Mouse (Mus musculus): ENCODE measurements around the gene Adcy9. TPM values are rescaled to one million over a fixed set of nuclear protein-coding genes. Genes with fewer than 3 reads are reported as not detected.
"Not testable (repeated sequence)": the region's sequence is repeated elsewhere in the genome, so short reads cannot be mapped to it uniquely, and the experiment has no call there.

Gene Adcy9
- polyA plus RNA-seq, 1 experiment from 2014 or later: 10.4 TPM

DNA sequence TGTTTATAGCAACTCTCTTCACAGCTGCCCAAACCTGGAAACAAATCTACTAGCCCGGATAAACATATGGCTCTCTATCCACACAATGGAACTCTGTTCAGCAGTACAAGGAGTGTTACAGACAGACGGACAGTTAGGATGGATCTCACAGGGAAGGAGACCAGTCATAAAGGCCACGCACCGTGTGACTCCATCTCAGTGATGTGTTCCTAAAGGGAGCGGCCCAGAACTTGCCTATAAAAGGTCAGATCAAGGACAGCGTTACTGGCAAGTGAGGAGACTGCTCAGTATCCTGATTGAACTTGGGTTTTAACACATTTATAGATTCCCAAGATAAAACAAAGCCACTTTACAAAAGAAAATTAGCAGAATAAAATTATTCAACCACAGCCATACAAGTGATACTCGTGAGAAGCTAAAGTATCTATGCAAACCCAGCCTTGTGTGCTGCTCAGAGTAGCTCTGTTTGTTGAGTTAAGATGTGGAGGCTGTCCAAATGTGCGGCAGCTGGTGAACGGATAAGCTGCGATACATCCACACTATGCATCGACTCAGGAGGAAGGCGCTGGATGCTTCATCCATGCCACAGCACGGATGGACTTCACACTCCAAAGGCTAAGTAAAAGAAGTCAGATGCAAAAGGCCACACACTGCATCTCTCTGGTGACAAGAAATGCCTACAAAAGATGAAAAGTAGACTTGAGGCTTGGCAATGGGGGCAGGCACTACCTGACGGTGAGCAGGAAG is 78.8 kb downstream of the Adcy9 start:
- Histone ChIP-seq H3K27ac (no peak overlapping the region), H3K4me3 (ENCODE audit: inconsistent target) (no peak overlapping the region), H3K79me2 (ENCODE audit: inconsistent target) (no peaks in the 10 kb centered on the region), H3K36me3 (ENCODE audit: inconsistent target) (no peaks in the 10 kb centered on the region)
- WGBS (ENCODE audit: missing documents): 94% methylated on average over 14 of the region's 14 CpGs

DNA sequence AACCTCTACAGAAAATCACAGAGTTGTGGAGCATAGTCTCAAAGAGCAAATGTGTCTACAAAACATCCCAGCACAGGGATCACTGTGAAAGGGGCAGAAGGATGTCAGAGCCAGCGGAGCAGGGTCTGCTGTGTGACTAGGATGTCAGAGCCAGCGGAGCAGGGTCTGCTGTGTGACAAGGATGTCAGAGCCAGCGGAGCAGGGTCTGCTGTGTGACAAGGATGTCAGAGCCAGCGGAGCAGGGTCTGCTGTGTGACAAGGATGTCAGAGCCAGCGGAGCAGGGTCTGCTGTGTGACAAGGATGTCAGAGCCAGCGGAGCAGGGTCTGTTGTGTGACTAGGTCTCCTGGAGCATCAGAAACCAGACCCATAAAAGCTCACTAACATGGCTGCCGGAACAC is 81.1 kb downstream of the Adcy9 start:
- WGBS (ENCODE audit: missing documents): 100% methylated on average over 6 of the region's 7 CpGs
- not testable (repeated sequence) for H3K79me2 ChIP-seq (ENCODE audit: inconsistent target); H3K36me3 ChIP-seq (ENCODE audit: inconsistent target); H3K4me3 ChIP-seq (ENCODE audit: inconsistent target); H3K27ac ChIP-seq

DNA sequence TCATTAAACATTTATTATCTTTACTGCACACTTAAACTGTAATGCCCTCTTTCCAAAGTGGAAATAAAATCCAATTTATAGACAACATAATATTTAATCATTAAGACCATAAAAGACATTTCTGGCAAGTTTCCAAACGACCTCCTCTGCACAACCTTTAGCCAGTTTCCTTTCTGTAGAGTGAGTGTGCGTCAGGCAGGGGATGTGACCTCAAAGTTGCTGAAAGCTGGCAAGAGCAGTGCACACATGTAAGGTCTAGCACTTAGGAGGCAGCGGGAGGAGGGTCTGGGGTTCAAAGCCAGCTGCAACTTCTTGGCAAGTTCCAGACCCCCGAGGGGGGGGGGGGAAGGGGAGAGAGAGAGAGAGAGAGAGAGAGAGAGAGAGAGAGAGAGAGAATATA is 83.0 kb downstream of the Adcy9 start:
- 87% methylated on average over 3 of the region's 4 CpGs for WGBS (ENCODE audit: missing documents)
- no peaks in the 10 kb centered on the region for H3K36me3 ChIP-seq (ENCODE audit: inconsistent target)

DNA sequence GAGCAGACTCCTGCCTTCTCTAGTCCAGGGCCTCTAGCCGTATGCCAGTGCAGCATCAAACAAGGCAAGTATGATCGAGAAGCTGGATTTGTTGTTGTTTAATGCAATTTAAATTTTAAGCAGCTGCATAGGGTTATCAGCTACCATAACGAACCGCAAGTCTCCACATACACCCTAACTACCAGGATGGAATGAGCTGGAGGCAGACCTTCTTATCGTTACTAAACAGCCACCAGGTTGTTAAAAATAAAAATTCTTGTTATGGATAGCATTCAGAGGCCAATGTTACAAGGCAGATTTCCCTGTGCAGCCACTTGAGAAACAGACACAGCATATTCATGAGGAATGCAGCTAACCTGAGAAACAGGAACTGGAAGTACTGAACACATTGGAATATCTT is 86.5 kb downstream of the Adcy9 start:
- Histone ChIP-seq H3K4me3 (ENCODE audit: inconsistent target) (no peak overlapping the region), H3K27ac (no peak overlapping the region), H3K79me2 (ENCODE audit: inconsistent target) (no peaks in the 10 kb centered on the region), H3K36me3 (ENCODE audit: inconsistent target) (no peaks in the 10 kb centered on the region)
- 94% methylated on average over 5 of the region's 5 CpGs for WGBS (ENCODE audit: missing documents)

More for the DNA sequence above, 83.0 kb downstream of the Adcy9 start:
- H3K4me3 ChIP-seq (ENCODE audit: inconsistent target): no peak overlapping the region
- no peaks in the 10 kb centered on the region for H3K79me2 ChIP-seq (ENCODE audit: inconsistent target)
- H3K27ac ChIP-seq: no peak overlapping the region

DNA sequence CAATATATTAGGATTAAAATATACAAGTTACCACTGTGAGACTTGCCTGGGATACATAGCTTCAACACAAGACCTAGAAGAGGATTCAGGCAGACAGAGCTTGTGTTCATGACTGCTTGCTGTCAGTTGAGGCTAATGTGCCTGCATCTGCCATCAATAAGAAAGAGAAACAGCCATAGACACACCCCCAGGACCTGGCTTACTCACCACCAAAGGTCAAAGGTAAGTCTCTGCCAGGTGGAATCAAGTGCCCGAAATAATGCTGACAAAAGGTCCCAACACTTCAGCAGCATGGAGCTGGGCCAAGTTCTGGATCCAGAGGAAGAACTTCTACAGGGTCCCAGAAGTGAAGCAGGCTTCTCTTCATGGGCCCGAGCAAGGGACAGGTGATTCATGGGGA is 86.9 kb downstream of the Adcy9 start:
- WGBS (ENCODE audit: missing documents): 93% methylated on average over 2 of the region's 2 CpGs
- Histone ChIP-seq H3K36me3 (ENCODE audit: inconsistent target) (no peaks in the 10 kb centered on the region), H3K27ac (no peak overlapping the region), H3K79me2 (ENCODE audit: inconsistent target) (no peaks in the 10 kb centered on the region), H3K4me3 (ENCODE audit: inconsistent target) (no peak overlapping the region)

DNA sequence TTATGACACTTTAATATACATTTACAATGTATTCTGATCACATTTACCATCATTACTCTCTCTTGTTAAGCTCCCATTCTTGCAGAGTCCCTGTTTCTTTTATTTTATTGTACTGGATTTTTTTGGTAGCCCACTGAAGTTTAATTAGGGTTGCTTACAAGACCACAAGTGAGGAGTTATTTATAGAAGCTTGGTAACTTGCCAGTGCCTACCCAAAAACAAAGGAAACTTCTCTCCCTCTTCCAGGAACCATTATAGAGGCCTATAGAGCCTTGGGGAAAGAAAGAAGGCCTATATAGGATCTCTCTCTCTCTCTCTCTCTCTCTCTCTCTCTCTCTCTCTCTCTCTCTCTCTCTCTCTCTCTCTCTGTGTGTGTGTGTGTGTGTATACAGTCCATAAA is 93.2 kb downstream of the Adcy9 start:
- Histone ChIP-seq H3K27ac (no peak overlapping the region), H3K4me3 (ENCODE audit: inconsistent target) (no peak overlapping the region), H3K79me2 (ENCODE audit: inconsistent target) (no peaks in the 10 kb centered on the region), H3K36me3 (ENCODE audit: inconsistent target) (no peaks in the 10 kb centered on the region)

DNA sequence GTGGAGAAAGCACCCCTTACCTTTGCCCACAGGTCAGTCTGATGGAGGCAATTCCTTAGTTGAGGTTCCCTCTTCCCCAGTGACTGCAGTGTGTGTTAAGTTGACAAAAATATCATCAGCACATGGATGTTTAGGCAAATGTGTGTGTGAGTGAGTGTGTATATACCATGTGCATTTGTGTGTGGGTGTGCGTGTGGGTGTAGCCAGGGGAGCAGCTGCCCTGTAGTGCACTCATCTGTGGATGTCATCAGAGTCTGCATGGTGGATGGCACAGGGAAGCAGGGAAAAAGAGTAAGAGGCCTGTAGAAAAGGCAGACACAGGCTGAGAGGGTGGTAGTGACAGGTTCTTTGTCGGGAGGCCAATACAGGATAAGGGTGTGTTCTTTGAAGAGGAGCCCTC is 94.5 kb downstream of the Adcy9 start:
- no peaks in the 10 kb centered on the region for H3K79me2 ChIP-seq (ENCODE audit: inconsistent target)
- 100% methylated on average over 2 of the region's 2 CpGs for WGBS (ENCODE audit: missing documents)
- no peak overlapping the region for H3K4me3 ChIP-seq (ENCODE audit: inconsistent target)
- H3K27ac ChIP-seq: no peak overlapping the region
- no peaks in the 10 kb centered on the region for H3K36me3 ChIP-seq (ENCODE audit: inconsistent target)

DNA sequence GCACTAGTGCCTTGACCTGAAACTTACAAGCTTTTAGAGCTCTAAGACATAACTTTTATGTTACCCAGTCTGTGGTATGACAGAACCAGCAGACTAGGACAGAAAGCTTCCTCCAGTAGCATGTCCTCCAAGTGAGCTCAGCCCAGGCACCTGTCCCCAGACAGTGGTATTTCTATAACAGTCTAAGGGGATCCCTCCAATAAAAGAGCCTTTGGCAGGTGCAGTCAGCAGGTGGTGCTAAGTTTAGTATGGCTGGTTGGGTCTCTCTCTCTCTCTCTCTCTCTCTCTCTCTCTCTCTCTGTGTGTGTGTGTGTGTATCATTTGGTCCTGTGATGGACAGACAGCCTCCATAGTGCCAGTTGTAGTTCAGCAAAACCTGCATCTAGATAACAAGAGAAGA is 95.3 kb downstream of the Adcy9 start:
- no peaks in the 10 kb centered on the region for H3K79me2 ChIP-seq (ENCODE audit: inconsistent target)
- no peak overlapping the region for H3K27ac ChIP-seq
- H3K36me3 ChIP-seq (ENCODE audit: inconsistent target): no peaks in the 10 kb centered on the region
- no peak overlapping the region for H3K4me3 ChIP-seq (ENCODE audit: inconsistent target)

DNA sequence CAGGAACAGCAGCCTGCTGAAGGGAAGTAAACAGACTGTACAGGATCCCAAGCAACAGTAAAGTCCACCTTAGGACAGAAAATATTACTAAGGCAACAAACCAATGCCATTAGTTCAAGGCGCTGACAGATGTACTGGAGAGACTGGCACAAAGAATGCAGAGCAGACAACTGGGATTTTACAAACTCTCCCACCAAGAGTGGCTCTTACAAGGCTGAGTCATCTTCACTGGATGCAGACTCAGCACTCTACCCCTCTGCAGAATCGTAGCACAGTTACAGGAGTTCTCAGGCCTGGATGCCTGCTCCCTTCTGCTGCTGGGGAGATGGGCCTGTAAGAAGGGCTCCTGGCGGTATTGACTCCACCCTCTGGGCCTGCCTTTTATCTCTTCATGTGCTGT is 99.4 kb downstream of the Adcy9 start:
- Histone ChIP-seq H3K79me2 (ENCODE audit: inconsistent target) (no peaks in the 10 kb centered on the region), H3K36me3 (ENCODE audit: inconsistent target) (no peaks in the 10 kb centered on the region)
- 82% methylated on average over 3 of the region's 3 CpGs for WGBS (ENCODE audit: missing documents)

DNA sequence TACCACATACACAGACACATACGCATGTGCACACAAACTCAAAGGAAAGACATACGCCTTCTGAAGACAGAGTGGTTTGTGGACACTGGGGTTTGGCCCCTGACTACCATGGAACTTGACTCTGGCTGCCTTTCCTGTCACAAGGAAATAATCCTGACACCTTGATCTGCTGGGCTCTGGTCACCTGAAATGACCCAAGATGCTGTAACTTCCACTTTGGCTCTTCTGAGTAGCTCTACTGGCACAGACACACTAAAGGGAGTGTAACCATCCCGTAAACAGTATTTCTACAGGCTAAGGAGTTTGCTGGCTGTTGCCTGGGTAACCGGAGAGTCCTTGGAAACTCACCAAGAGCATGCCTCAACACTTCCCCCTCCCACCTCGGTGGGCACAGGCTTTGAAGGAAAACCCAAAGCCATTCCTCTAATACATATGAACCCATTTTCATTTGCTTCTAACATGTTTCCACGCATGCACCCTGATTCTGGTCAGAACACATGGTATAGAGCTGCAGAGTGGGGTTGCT is 102.2 kb downstream of the Adcy9 start:
- 81% methylated on average over 6 of the region's 6 CpGs for WGBS (ENCODE audit: missing documents)
- Histone ChIP-seq H3K27ac (no peak overlapping the region), H3K4me3 (ENCODE audit: inconsistent target) (no peak overlapping the region), H3K36me3 (ENCODE audit: inconsistent target) (no peaks in the 10 kb centered on the region), H3K79me2 (ENCODE audit: inconsistent target) (no peaks in the 10 kb centered on the region)

More for the DNA sequence above, 99.4 kb downstream of the Adcy9 start:
- Histone ChIP-seq H3K4me3 (ENCODE audit: inconsistent target) (no peak overlapping the region), H3K27ac (no peak overlapping the region)

DNA sequence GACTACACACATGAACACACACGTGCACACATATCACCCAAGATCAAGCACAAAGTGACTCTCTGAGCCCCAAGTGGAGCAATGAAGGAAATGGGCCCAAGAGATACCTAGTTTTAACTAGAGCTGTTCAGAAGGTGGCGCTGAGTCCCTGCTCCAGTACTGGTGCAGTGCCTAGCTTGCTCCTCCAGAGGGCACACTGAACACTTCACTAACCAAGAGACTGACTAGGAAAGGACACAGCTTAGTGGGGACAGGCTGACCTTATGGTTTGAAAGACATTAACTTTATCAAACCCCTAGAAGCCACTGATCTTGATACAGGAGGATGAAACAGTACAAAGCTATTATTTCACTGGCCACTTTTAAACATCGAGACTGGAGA is 104.2 kb downstream of the Adcy9 start:
- 41% methylated on average over 3 of the region's 3 CpGs for WGBS (ENCODE audit: missing documents)
- no peaks in the 10 kb centered on the region for H3K79me2 ChIP-seq (ENCODE audit: inconsistent target)

DNA sequence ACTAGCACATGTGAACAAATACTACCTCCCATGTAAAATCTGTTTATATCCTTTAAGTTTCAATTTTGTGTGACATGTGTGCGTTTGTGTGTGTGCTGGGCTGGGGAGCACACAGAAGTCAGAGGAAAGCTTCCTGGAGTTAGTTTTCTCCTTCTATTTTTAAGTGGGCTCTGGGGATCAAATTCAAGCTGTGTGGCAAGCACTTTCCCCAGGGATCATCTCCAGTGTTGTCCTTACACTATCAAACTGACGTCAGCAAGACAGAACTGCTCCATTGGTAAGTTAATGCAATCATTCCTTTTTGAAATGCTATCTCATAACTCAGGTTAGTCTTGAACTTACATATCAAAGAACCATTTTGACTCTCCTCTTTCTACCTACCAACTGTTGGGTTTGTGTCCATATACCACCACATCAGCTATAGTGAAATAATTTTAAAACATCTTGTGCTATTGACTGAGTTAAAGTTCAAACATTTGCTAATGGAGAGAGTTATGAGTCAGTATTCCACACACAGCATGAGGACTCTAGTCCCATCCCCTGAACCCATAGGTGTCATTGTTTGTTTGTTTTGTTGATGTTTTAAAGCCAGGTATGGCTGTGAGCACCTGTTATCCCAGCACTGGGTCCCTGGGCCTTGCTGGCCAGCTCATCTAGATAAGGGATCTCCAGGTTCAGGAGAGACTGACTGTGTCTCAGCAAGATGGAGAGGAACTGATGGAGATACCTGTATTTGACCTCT is 104.8 kb downstream of the Adcy9 start:
- no peak overlapping the region for H3K4me3 ChIP-seq (ENCODE audit: inconsistent target)
- no peaks in the 10 kb centered on the region for H3K79me2 ChIP-seq (ENCODE audit: inconsistent target)
- peaks cover 5% of the 10 kb centered on the region; the same call in 1 of the 2 replicates for H3K36me3 ChIP-seq (ENCODE audit: inconsistent target)
- H3K27ac ChIP-seq: no peak overlapping the region
- 100% methylated on average over 2 of the region's 2 CpGs for WGBS (ENCODE audit: missing documents)

More for the DNA sequence above, 104.2 kb downstream of the Adcy9 start:
- Histone ChIP-seq H3K36me3 (ENCODE audit: inconsistent target) (peaks cover 5% of the 10 kb centered on the region; the same call in 1 of the 2 replicates), H3K4me3 (ENCODE audit: inconsistent target) (no peak overlapping the region), H3K27ac (no peak overlapping the region)

DNA sequence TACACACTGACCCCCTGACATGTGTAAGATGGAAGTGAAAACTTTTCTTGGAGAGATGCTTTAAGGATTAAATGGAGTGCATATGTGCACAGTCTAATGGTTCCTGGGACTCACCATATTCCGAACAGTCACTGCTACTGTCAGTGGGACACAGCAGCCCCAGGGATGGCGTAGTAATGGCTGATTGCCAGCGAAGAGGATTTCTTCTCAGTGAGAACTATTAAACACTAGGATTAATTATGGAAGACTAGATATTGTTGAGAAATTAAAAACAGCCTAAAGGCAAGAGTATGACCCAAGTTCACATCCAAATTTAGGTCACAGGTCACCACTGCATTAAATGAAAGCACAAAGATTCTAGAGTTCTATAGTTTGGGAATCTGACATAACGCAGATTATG is 105.4 kb downstream of the Adcy9 start:
- Histone ChIP-seq H3K27ac (no peak overlapping the region), H3K4me3 (ENCODE audit: inconsistent target) (no peak overlapping the region), H3K79me2 (ENCODE audit: inconsistent target) (no peaks in the 10 kb centered on the region), H3K36me3 (ENCODE audit: inconsistent target) (peaks cover 5% of the 10 kb centered on the region; the same call in 1 of the 2 replicates)
- 98% methylated on average over 4 of the region's 4 CpGs for WGBS (ENCODE audit: missing documents)

DNA sequence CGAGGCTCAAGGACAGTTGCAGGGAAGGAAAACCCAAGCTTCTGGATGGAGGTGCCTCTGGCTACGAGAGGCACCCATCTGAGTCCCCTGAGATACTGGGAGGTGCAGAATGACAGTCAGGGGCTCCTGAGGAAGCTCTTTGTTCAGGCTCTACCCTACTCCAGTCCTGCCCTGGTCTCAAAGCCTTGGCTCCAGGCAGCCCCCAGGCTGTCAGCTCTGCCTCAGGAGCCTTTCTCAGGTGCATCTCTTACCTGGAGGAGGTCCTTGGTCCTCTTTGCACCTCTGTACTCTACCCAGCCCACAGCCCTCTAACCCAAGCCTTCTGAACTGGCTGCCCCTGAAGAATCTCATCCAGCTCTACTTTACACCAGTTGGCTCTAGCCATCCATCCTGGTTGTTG is 108.3 kb downstream of the Adcy9 start:
- peaks cover 5% of the 10 kb centered on the region; the same call in 1 of the 2 replicates for H3K36me3 ChIP-seq (ENCODE audit: inconsistent target)
- WGBS (ENCODE audit: missing documents): 89% methylated on average over 2 of the region's 2 CpGs

DNA sequence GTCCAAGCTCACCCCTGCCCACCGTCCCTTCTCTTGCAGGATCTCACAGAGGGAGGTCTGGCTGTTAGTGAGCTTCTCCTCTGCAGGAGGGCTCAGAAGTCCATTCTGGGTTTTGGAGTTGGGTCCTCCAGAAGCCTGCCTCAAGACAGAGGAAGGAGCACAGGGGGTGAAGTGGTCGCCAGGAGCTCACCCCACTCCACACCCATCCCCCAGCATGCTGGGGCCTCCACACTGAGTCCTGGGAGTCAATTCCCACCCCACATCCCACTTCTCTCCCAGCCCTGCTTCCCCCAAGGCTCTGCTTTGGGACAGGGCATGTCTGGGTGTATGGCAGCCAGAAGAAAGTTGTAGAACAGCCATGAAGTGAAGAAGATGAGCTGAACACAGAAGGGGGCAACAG is 108.7 kb downstream of the Adcy9 start:
- Histone ChIP-seq H3K79me2 (ENCODE audit: inconsistent target) (no peaks in the 10 kb centered on the region), H3K27ac (no peak overlapping the region), H3K36me3 (ENCODE audit: inconsistent target) (peaks cover 9% of the 10 kb centered on the region; the same call in 1 of the 2 replicates), H3K4me3 (ENCODE audit: inconsistent target) (no peak overlapping the region)
- WGBS (ENCODE audit: missing documents): 100% methylated on average over 2 of the region's 2 CpGs

More for the DNA sequence above, 108.3 kb downstream of the Adcy9 start:
- Histone ChIP-seq H3K79me2 (ENCODE audit: inconsistent target) (no peaks in the 10 kb centered on the region), H3K4me3 (ENCODE audit: inconsistent target) (no peak overlapping the region), H3K27ac (no peak overlapping the region)

Data from macrophage (primary cell).